Mouse (Mus musculus) liver, embryonic 11.5 days (tissue): Measurements from ENCODE around the gene 1700069L16Rik. TPM values are rescaled to one million over a fixed set of nuclear protein-coding genes. Genes with fewer than 3 reads are reported as not detected.

Source experiments
- ATAC-seq: fragments of 200-750 bp; cut with Nextera tagmentation; replicated peaks from 2 replicates; pipeline ENCODE4 v1.8.0; 2017; ENCODE audit warnings: moderate number of reproducible peaks, mild to moderate bottlenecking, moderate TSS enrichment, moderate library complexity; ENCODE audit not compliant: low FRiP score
- DNase-seq: peaks from one replicate; pipeline ENCODE4 v3.0.0-alpha.2; 2017; ENCODE audit warnings: low spot score
- H3K27ac ChIP-seq: fragments of 300-500 bp; sonication (generic); 2 replicates; pipeline ENCODE4 v1.5.1; 2014; ENCODE audit warnings: mild to moderate bottlenecking, low read depth, low read length, control low read depth
- H3K27me3 ChIP-seq: fragments of 300-500 bp; sonication (generic); replicated peaks from 2 replicates; pipeline ENCODE4 v1.6.1; 2014; ENCODE audit warnings: low read length, mixed read lengths; ENCODE audit not compliant: control insufficient read depth, insufficient read depth
- H3K36me3 ChIP-seq: fragments of 300-500 bp; sonication (generic); 2 replicates; pipeline ENCODE4 v1.6.1; 2014; ENCODE audit warnings: mild to moderate bottlenecking, low read length, moderate library complexity, mixed read lengths; ENCODE audit not compliant: control insufficient read depth, insufficient read depth
- H3K4me1 ChIP-seq: fragments of 300-500 bp; sonication (generic); replicated peaks from 2 replicates; pipeline ENCODE4 v1.6.1; 2014; ENCODE audit warnings: low read length, mixed read lengths; ENCODE audit not compliant: control insufficient read depth, insufficient read depth
- H3K4me2 ChIP-seq: fragments of 300-500 bp; sonication (generic); 2 replicates; pipeline ENCODE4 v1.6.1; 2014; ENCODE audit warnings: mild to moderate bottlenecking, control low read depth, moderate library complexity
- H3K4me3 ChIP-seq: fragments of 300-500 bp; sonication (generic); 2 replicates; pipeline ENCODE4 v1.5.1; 2014; ENCODE audit warnings: low read depth, low read length, control low read depth
- H3K9ac ChIP-seq: fragments of 300-500 bp; sonication (generic); 2 replicates; pipeline ENCODE4 v1.6.1; 2014; ENCODE audit warnings: low read depth, low read length, control low read depth
- H3K9me3 ChIP-seq: fragments of 300-500 bp; sonication (generic); 2 replicates; pipeline ENCODE4 v1.6.1; 2016; ENCODE audit warnings: low read length, inconsistent platforms, mixed read lengths; ENCODE audit not compliant: control insufficient read depth
- WGBS: fragments of 180-500 bp; shearing (Covaris S2); extraction: QIAGEN DNeasy Blood & Tissue Kit; methylation state at CpG from one replicate; pipeline ENCODE4 v1.1.7; 2014; 5-methylcytosine and 5-hydroxymethylcytosine counted together
- polyA plus RNA-seq: library from polyadenylated mRNA; unstranded; fragments of >200 nt; fragmentation: Nextera tagmentation; extraction: Ambion mirVana; gene quantifications from 2 replicates; pipeline ENCODE4 v1.2.1, GENCODE M21; 2014

The 1700069L16Rik gene
- polyA plus RNA-seq, 1 experiment from 2014 or later: not detected

GRCm38 (mm10) chr5:113703803-113704585 lies 20.6 kb downstream of the 1700069L16Rik start:
- Histone ChIP-seq H3K4me2 (no peak overlapping the region), H3K27ac (no peak overlapping the region), H3K27me3 (no peaks in the 10 kb centered on the region), H3K36me3 (no peaks in the 10 kb centered on the region), H3K9me3 (no peaks in the 10 kb centered on the region), H3K4me1 (no peaks in the 10 kb centered on the region), H3K4me3 (no peak overlapping the region), H3K9ac (no peak overlapping the region)
- no peak for DNase-seq
- ATAC-seq: no peak
- 59% methylated on average over 21 of the region's 21 CpGs for WGBS

GRCm38 (mm10) chr5:113700388-113701023 lies 24.1 kb downstream of the 1700069L16Rik start:
- Histone ChIP-seq H3K9ac (no peak overlapping the region), H3K27me3 (no peaks in the 10 kb centered on the region), H3K4me1 (no peaks in the 10 kb centered on the region), H3K9me3 (no peaks in the 10 kb centered on the region), H3K4me3 (no peak overlapping the region), H3K4me2 (no peak overlapping the region), H3K36me3 (no peaks in the 10 kb centered on the region), H3K27ac (no peak overlapping the region)
- 70% methylated on average over 19 of the region's 19 CpGs for WGBS
- no peak for DNase-seq
- no peak for ATAC-seq

GRCm38 (mm10) chr5:113694415-113694814 lies 30.2 kb downstream of the 1700069L16Rik start:
- ATAC-seq: no peak
- no peak overlapping the region for H3K4me2 ChIP-seq

GRCm38 (mm10) chr5:113694000-113694399 lies 30.6 kb downstream of the 1700069L16Rik start:
- no peaks in the 10 kb centered on the region for H3K4me1 ChIP-seq
- peaks cover 2% of the 10 kb centered on the region; the same call in 1 of the 2 replicates for H3K9me3 ChIP-seq
- no peak overlapping the region for H3K27ac ChIP-seq
- no peak for DNase-seq
- H3K4me2 ChIP-seq: no peak overlapping the region
- no peaks in the 10 kb centered on the region for H3K36me3 ChIP-seq
- no peak for ATAC-seq
- no peak overlapping the region for H3K4me3 ChIP-seq
- 57% methylated on average over 4 of the region's 4 CpGs for WGBS
- H3K27me3 ChIP-seq: no peaks in the 10 kb centered on the region
- no peak overlapping the region for H3K9ac ChIP-seq

More at GRCm38 (mm10) chr5:113694415-113694814, 30.2 kb downstream of the 1700069L16Rik start:
- Histone ChIP-seq H3K4me1 (no peaks in the 10 kb centered on the region), H3K4me3 (no peak overlapping the region), H3K9ac (no peak overlapping the region), H3K27ac (no peak overlapping the region), H3K36me3 (no peaks in the 10 kb centered on the region), H3K27me3 (no peaks in the 10 kb centered on the region), H3K9me3 (peaks cover 2% of the 10 kb centered on the region; the same call in 1 of the 2 replicates)
- WGBS: 55% methylated on average over 5 of the region's 5 CpGs
- no peak for DNase-seq

- H3K27ac ChIP-seq: no peak overlapping the region
- H3K4me1 ChIP-seq: no peaks in the 10 kb centered on the region
- no peaks in the 10 kb centered on the region for H3K27me3 ChIP-seq
- WGBS: 80% methylated on average over 8 of the region's 8 CpGs
- ATAC-seq (no peak), DNase-seq (no peak)
- H3K4me3 ChIP-seq: no peak overlapping the region
- H3K36me3 ChIP-seq: no peaks in the 10 kb centered on the region
- peaks cover 2% of the 10 kb centered on the region; the same call in 1 of the 2 replicates for H3K9me3 ChIP-seq
- no peak overlapping the region for H3K9ac ChIP-seq
- H3K4me2 ChIP-seq: no peak overlapping the region
Observed at GRCm38 (mm10) chr5:113693196-113693755, 31.3 kb downstream of the 1700069L16Rik start.

- H3K27ac ChIP-seq: no peak overlapping the region
- H3K27me3 ChIP-seq: no peaks in the 10 kb centered on the region
- 75% methylated on average over 2 of the region's 2 CpGs for WGBS
- H3K4me2 ChIP-seq: no peak overlapping the region
- H3K4me3 ChIP-seq: no peak overlapping the region
- peaks cover 2% of the 10 kb centered on the region; the same call in 1 of the 2 replicates for H3K9me3 ChIP-seq
- DNase-seq (no peak), ATAC-seq (no peak)
- H3K9ac ChIP-seq: no peak overlapping the region
- H3K4me1 ChIP-seq: no peaks in the 10 kb centered on the region
- no peaks in the 10 kb centered on the region for H3K36me3 ChIP-seq
Observed at GRCm38 (mm10) chr5:113690866-113691265, 33.7 kb downstream of the 1700069L16Rik start.

GRCm38 (mm10) chr5:113690069-113690548 lies 34.5 kb downstream of the 1700069L16Rik start:
- no peak overlapping the region for H3K9ac ChIP-seq
- no peak overlapping the region for H3K4me3 ChIP-seq
- no peak overlapping the region for H3K4me2 ChIP-seq
- no peaks in the 10 kb centered on the region for H3K4me1 ChIP-seq
- H3K27me3 ChIP-seq: no peaks in the 10 kb centered on the region
- DNase-seq (no peak), ATAC-seq (no peak)
- H3K36me3 ChIP-seq: no peaks in the 10 kb centered on the region
- peaks cover 2% of the 10 kb centered on the region; the same call in 1 of the 2 replicates for H3K9me3 ChIP-seq
- H3K27ac ChIP-seq: no peak overlapping the region
- WGBS: 74% methylated on average over 15 of the region's 15 CpGs

GRCm38 (mm10) chr5:113687514-113687913 lies 37.1 kb downstream of the 1700069L16Rik start:
- no peaks in the 10 kb centered on the region; the same call in 1 of the 2 replicates for H3K9me3 ChIP-seq
- H3K9ac ChIP-seq: no peak overlapping the region
- WGBS: 77% methylated on average over 5 of the region's 5 CpGs
- H3K4me1 ChIP-seq: no peaks in the 10 kb centered on the region
- H3K27me3 ChIP-seq: no peaks in the 10 kb centered on the region
- no peak overlapping the region for H3K4me3 ChIP-seq
- H3K4me2 ChIP-seq: no peak overlapping the region
- ATAC-seq (no peak), DNase-seq (no peak)
- H3K27ac ChIP-seq: no peak overlapping the region
- H3K36me3 ChIP-seq: no peaks in the 10 kb centered on the region
